Comparison of ENCODE assay signal across 25 mouse cellular contexts in the genomic region with DNA sequence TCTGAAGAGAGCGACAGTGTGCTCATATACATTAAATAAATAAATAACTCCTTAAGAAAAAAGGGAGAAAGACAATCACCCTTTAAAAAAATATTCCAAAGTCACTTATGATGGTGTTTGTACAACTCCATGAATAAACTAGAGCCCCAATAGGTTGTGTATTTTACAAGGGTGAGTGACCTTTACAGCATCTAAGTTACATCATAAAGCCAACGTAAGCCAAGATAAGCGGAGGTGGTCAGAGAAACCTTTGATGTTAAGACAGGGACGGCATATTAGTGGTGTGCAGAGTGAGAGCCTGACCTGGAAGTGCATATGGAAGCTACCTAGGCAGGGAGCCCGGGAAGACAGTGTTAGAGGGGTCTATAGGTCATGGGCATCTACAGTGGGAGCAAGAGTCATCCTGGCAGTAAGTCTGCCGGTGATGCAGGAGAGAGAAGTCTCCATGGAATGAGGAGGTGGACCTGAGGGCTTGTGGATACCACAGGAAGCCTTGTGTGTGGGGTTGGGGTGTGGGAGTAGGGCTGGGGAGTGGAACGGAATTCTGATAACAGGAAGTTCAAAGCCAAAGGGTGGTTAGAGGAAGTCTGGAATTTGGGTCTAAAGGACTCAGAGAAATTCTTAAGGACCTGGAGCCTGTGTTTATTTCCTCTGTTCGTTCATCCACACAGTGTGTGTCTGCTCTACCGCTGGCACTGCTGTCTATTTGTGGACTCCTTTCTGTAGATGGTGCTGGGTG.
DNase-seq lines count a peak whose midpoint lies in the region; ATAC-seq and TF ChIP-seq lines count a peak whose summit lies in the region.
"Had no signal": no experiment of that assay in that cellular context is flagged by ENCODE, and none has a peak within 500 bp of the region (broad histone marks: within the 10 kb centered on the region; RNA-seq: fewer than 3 reads in every experiment).

No protein-coding gene starts in this region.

- peak overlapping the region; percentile 47; the same call in 1 of the 2 replicates for H3K27ac ChIP-seq in heart, embryonic 16.5 days (ENCODE audit: low read length)
- H3K27ac ChIP-seq in kidney, embryonic 16.5 days (ENCODE audit: low read length): peak overlapping the region; percentile 20; the same call in 1 of the 2 replicates
- no peak overlapping the region for H3K27ac ChIP-seq in lung, postnatal 0 days (ENCODE audit: low read length)
- H3K27ac ChIP-seq: embryonic facial prominence, embryonic 12.5 days; hindbrain, embryonic 14.5 days; limb, embryonic 10.5 days; limb, embryonic 15.5 days; midbrain, embryonic 10.5 days; midbrain, embryonic 15.5 days; neural tube, embryonic 15.5 days had no signal

- H3K36me3 ChIP-seq in heart, embryonic 16.5 days (ENCODE audit: control insufficient read depth, insufficient read depth): no peaks in the 10 kb centered on the region
- H3K36me3 ChIP-seq in kidney, embryonic 16.5 days (ENCODE audit: insufficient read depth, low read length): no peaks in the 10 kb centered on the region
- no peaks in the 10 kb centered on the region for H3K36me3 ChIP-seq in lung, postnatal 0 days (ENCODE audit: insufficient read depth, low read length)
- H3K36me3 ChIP-seq: embryonic facial prominence, embryonic 12.5 days; heart, embryonic 15.5 days; limb, embryonic 10.5 days; limb, embryonic 15.5 days; midbrain, embryonic 10.5 days; midbrain, embryonic 15.5 days; neural tube, embryonic 15.5 days had no signal

- no peak for DNase-seq in heart, postnatal 36 days
- no peak for DNase-seq in kidney, postnatal 4 days
- DNase-seq in lung, postnatal 0 days (ENCODE audit: low spot score): peak; percentile 47
- no peak for DNase-seq in lung, adult 2 months
- DNase-seq in frontal cortex, postnatal 14 days (ENCODE audit: low spot score in 2 of 2): no peak
- DNase-seq: adrenal gland, postnatal 25 days; B cell, adult 2 months; cerebellum, adult 11-12 months; cerebellum, adult 9-11 months; embryo, embryonic 11 days; gastrocnemius, postnatal 25 days; layer of hippocampus, adult 9-11 months; lung, postnatal 14 days; thymus, postnatal 4 days had no signal

- no peaks in the 10 kb centered on the region for H3K9me3 ChIP-seq in heart, embryonic 16.5 days (replicated peaks; ENCODE audit: control insufficient read depth, low read length)
- no peaks in the 10 kb centered on the region for H3K9me3 ChIP-seq in kidney, embryonic 16.5 days (ENCODE audit: low read length)
- no peaks in the 10 kb centered on the region for H3K9me3 ChIP-seq in lung, postnatal 0 days (ENCODE audit: low read length)
- H3K9me3 ChIP-seq: embryonic facial prominence, embryonic 12.5 days; heart, embryonic 15.5 days; limb, embryonic 10.5 days; limb, embryonic 15.5 days; midbrain, embryonic 10.5 days; midbrain, embryonic 15.5 days; neural tube, embryonic 15.5 days had no signal

- no peak overlapping the region for H3K9ac ChIP-seq in heart, embryonic 16.5 days (ENCODE audit: low read length)
- H3K9ac ChIP-seq in kidney, embryonic 16.5 days (replicated peaks; ENCODE audit: low read length): peak overlapping the region; percentile 25; the same call in 1 of the 2 replicates
- no peak overlapping the region for H3K9ac ChIP-seq in lung, postnatal 0 days (replicated peaks; ENCODE audit: low read depth)
- H3K9ac ChIP-seq: embryonic facial prominence, embryonic 12.5 days; heart, embryonic 15.5 days; hindbrain, embryonic 14.5 days; limb, embryonic 15.5 days; midbrain, embryonic 15.5 days; neural tube, embryonic 15.5 days had no signal

- peaks cover 16% of the 10 kb centered on the region for H3K4me1 ChIP-seq in heart, embryonic 16.5 days (ENCODE audit: control insufficient read depth, insufficient read depth, low read length)
- H3K4me1 ChIP-seq in kidney, embryonic 16.5 days (ENCODE audit: insufficient read depth, low read length): peaks cover 25% of the 10 kb centered on the region
- H3K4me1 ChIP-seq in lung, postnatal 0 days (ENCODE audit: insufficient read depth, low read depth, low read length): peaks cover 15% of the 10 kb centered on the region; the same call in 1 of the 2 replicates
- H3K4me1 ChIP-seq in lung, adult 2 months (ENCODE audit: control insufficient read depth, insufficient read depth, low read length): peaks cover 19% of the 10 kb centered on the region
- H3K4me1 ChIP-seq: limb, embryonic 15.5 days; midbrain, embryonic 15.5 days; neural tube, embryonic 15.5 days had no signal

- TF ChIP-seq CTCF in lung, postnatal 0 days (IDR thresholded peaks at IDR 0.05): no peak
- no peak for TF ChIP-seq CTCF in lung, adult 2 months (IDR thresholded peaks at IDR 0.05; ENCODE audit: insufficient read depth, low read length)

- H3K4me3 ChIP-seq in heart, embryonic 16.5 days (ENCODE audit: low read length): no peak overlapping the region
- no peak overlapping the region for H3K4me3 ChIP-seq in kidney, embryonic 16.5 days (ENCODE audit: low read length)
- no peak overlapping the region for H3K4me3 ChIP-seq in lung, postnatal 0 days (ENCODE audit: low read depth, low read length)
- H3K4me3 ChIP-seq in lung, adult 2 months (replicated peaks; ENCODE audit: extremely low read depth, low read depth, low read length): no peak overlapping the region
- H3K4me3 ChIP-seq: embryonic facial prominence, embryonic 12.5 days; heart, embryonic 15.5 days; limb, embryonic 10.5 days; limb, embryonic 15.5 days; midbrain, embryonic 10.5 days; midbrain, embryonic 15.5 days; neural tube, embryonic 15.5 days had no signal

- WGBS in heart, embryonic 16.5 days: 65% methylated on average over 9 of the region's 9 CpGs
- 48% methylated on average over 9 of the region's 9 CpGs for WGBS in kidney, embryonic 16.5 days
- 50% methylated on average over 9 of the region's 9 CpGs for WGBS in lung, postnatal 0 days
- WGBS in lung, adult 2 months: 52% methylated on average over 9 of the region's 9 CpGs

- H3K4me2 ChIP-seq in heart, embryonic 16.5 days (ENCODE audit: low read depth, low read length): no peak overlapping the region
- H3K4me2 ChIP-seq in kidney, embryonic 16.5 days (replicated peaks; ENCODE audit: low read depth, low read length): no peak overlapping the region
- no peak overlapping the region for H3K4me2 ChIP-seq in lung, postnatal 0 days (replicated peaks; ENCODE audit: low read depth, low read length)
- H3K4me2 ChIP-seq: embryonic facial prominence, embryonic 12.5 days; heart, embryonic 15.5 days; hindbrain, embryonic 14.5 days; limb, embryonic 15.5 days; midbrain, embryonic 15.5 days; neural tube, embryonic 15.5 days had no signal

- no peak for ATAC-seq in heart, embryonic 16.5 days (replicated peaks; ENCODE audit: extremely low read depth, insufficient read depth, low FRiP score)
- ATAC-seq in kidney, embryonic 16.5 days (ENCODE audit: low FRiP score, low TSS enrichment): no peak
- ATAC-seq in lung, postnatal 0 days: peak; percentile 25; the same call in 1 of the 2 replicates
- ATAC-seq: forebrain, embryonic 14.5 days; midbrain, embryonic 15.5 days had no signal

- intact Hi-C loops in heart, postnatal 36 days (cut with DNase I): no loop called here

- no peaks in the 10 kb centered on the region for H3K27me3 ChIP-seq in heart, embryonic 16.5 days (ENCODE audit: control insufficient read depth, insufficient read depth, low read length)
- no peaks in the 10 kb centered on the region for H3K27me3 ChIP-seq in kidney, embryonic 16.5 days (ENCODE audit: insufficient read depth, low read length)
- no peaks in the 10 kb centered on the region for H3K27me3 ChIP-seq in lung, postnatal 0 days (replicated peaks; ENCODE audit: insufficient read depth, low read length)
- H3K27me3 ChIP-seq: embryonic facial prominence, embryonic 12.5 days; heart, embryonic 15.5 days; limb, embryonic 15.5 days; midbrain, embryonic 15.5 days; neural tube, embryonic 15.5 days had no signal

- no peak for TF ChIP-seq POLR2A in lung, adult 2 months (IDR thresholded peaks at IDR 0.05; ENCODE audit: borderline replicate concordance, extremely low read depth, low read depth, low read length)

- no peak for TF ChIP-seq EP300 in lung, postnatal 0 days (IDR thresholded peaks at IDR 0.05)
